ENCODE assay signal across 7 mouse cellular contexts in the genomic region with DNA sequence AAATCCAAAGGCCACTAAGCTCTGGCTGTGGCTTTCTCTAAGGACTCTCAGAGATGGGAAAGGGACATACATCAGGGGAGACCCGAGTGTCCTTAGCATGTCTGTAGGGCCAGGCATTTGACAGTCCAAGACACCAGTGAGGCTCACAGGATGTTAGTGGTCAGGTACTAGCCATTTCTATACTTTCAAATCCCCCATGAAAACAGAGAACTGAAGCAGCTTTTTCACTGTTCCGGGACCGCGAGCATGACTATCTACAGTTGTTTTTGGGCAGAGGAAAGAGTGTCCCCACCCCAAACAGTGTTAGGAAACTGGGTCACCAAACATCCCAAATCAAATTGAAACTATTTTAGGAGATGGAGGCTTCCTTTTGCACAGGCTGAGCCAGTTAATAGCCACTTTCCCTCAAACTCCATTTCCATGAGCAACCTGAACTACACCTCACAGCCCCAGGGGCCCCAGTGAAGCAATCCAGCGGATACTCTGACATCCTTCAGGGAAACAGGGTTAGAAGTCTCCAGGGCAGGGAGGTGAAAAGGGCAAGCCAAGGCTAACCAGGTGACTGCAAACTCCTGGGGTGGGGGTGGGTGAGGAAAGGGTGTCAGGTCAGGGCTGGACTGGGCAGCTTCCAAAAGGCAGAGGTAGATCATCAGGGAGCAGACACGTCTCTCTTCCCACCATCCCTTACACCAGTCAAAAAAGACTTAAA. TPM values are rescaled to one million over a fixed set of nuclear protein-coding genes. Genes with fewer than 3 reads are reported as not detected.
DNase-seq lines count a peak whose midpoint lies in the region; ATAC-seq and TF ChIP-seq lines count a peak whose summit lies in the region.

No protein-coding gene starts in this region.

- TF ChIP-seq EP300 in stomach, postnatal 0 days (optimal IDR thresholded peaks at IDR 0.05), result no peak

- no peaks in the 10 kb centered on the region for H3K9me3 ChIP-seq in forebrain, embryonic 14.5 days (replicated peaks; ENCODE audit: control insufficient read depth, low read length)
- H3K9me3 ChIP-seq in limb, embryonic 15.5 days, result no peaks in the 10 kb centered on the region
- no peaks in the 10 kb centered on the region for H3K9me3 ChIP-seq in stomach, postnatal 0 days (ENCODE audit: control insufficient read depth, low read length)

- TF ChIP-seq POLR2A in spleen, adult 2 months (IDR thresholded peaks at IDR 0.05; ENCODE audit: low read depth, low read length), result no peak

- intact Hi-C loops in left cerebral cortex, postnatal 14 days (cut with DNase I), result no loop called here

- peak overlapping the region; percentile 94 for H3K4me3 ChIP-seq in spleen, adult 2 months (ENCODE audit: extremely low read depth, insufficient read depth, insufficient read length)
- H3K4me3 ChIP-seq in forebrain, embryonic 14.5 days (ENCODE audit: low read depth, low read length), result peak overlapping the region; percentile 88
- H3K4me3 ChIP-seq in limb, embryonic 15.5 days, result peak overlapping the region; percentile 89
- H3K4me3 ChIP-seq in stomach, postnatal 0 days (ENCODE audit: low read depth, low read length), result peak overlapping the region; percentile 92

- peak overlapping the region; percentile 89; the same call in 1 of the 2 replicates for H3K9ac ChIP-seq in forebrain, embryonic 14.5 days (ENCODE audit: low read length)
- H3K9ac ChIP-seq in limb, embryonic 15.5 days, result peak overlapping the region; percentile 71
- no peak overlapping the region for H3K9ac ChIP-seq in stomach, postnatal 0 days (ENCODE audit: low read length)

- no peak for DNase-seq in spleen, adult 2 months (ENCODE audit: low read depth in 1 of 2, low spot score in 2 of 2)
- no peak for DNase-seq in spleen, postnatal 4 days (ENCODE audit: low spot score in 2 of 2)
- DNase-seq in forebrain, embryonic 14.5 days (ENCODE audit: low spot score), result no peak
- DNase-seq in stomach, postnatal 0 days (ENCODE audit: low spot score), result no peak
- no peak for DNase-seq in left cerebral cortex, adult 9 months (ENCODE audit: low spot score in 2 of 2)
- no peak for DNase-seq in left cerebral cortex, postnatal 14 days (ENCODE audit: low spot score in 2 of 2)

- no peaks in the 10 kb centered on the region for H3K27me3 ChIP-seq in spleen, adult 2 months (ENCODE audit: control insufficient read depth, insufficient read depth, low read length)
- H3K27me3 ChIP-seq in forebrain, embryonic 14.5 days (replicated peaks; ENCODE audit: control insufficient read depth, insufficient read depth, low read length), result no peaks in the 10 kb centered on the region
- no peaks in the 10 kb centered on the region for H3K27me3 ChIP-seq in limb, embryonic 15.5 days
- no peaks in the 10 kb centered on the region for H3K27me3 ChIP-seq in stomach, postnatal 0 days (ENCODE audit: control insufficient read depth, insufficient read depth, low read length)

- 29% methylated on average over 6 of the region's 6 CpGs for WGBS in spleen, adult 2 months
- 57% methylated on average over 6 of the region's 6 CpGs for WGBS in forebrain, embryonic 14.5 days
- WGBS in limb, embryonic 15.5 days, result 52% methylated on average over 6 of the region's 6 CpGs
- 57% methylated on average over 6 of the region's 6 CpGs for WGBS in stomach, postnatal 0 days

- no peak for TF ChIP-seq CTCF in spleen, adult 2 months (IDR thresholded peaks at IDR 0.05; ENCODE audit: extremely low read depth, insufficient read depth, insufficient read length, insufficient replicate concordance)
- TF ChIP-seq CTCF in stomach, postnatal 0 days (IDR thresholded peaks at IDR 0.05; ENCODE audit: low read depth), result no peak

- H3K4me1 ChIP-seq in spleen, adult 2 months (ENCODE audit: control insufficient read depth, insufficient read depth, insufficient read length), result peaks cover 12% of the 10 kb centered on the region
- H3K4me1 ChIP-seq in forebrain, embryonic 14.5 days (ENCODE audit: control insufficient read depth, insufficient read depth, low read length), result peaks cover 8% of the 10 kb centered on the region
- H3K4me1 ChIP-seq in limb, embryonic 15.5 days, result peaks cover 13% of the 10 kb centered on the region
- H3K4me1 ChIP-seq in stomach, postnatal 0 days (replicated peaks; ENCODE audit: control insufficient read depth, insufficient read depth), result no peaks in the 10 kb centered on the region; the same call in 1 of the 2 replicates

- ATAC-seq in forebrain, embryonic 14.5 days, result no peak
- ATAC-seq in limb, embryonic 15.5 days (ENCODE audit: insufficient number of reproducible peaks, low FRiP score, low TSS enrichment, low read depth), result no peak
- ATAC-seq in stomach, postnatal 0 days (ENCODE audit: low FRiP score, low TSS enrichment), result no peak

- H3K4me2 ChIP-seq in forebrain, embryonic 14.5 days (ENCODE audit: low read length), result peak overlapping the region; percentile 90
- peak overlapping the region; percentile 91 for H3K4me2 ChIP-seq in limb, embryonic 15.5 days
- H3K4me2 ChIP-seq in stomach, postnatal 0 days (replicated peaks; ENCODE audit: low read depth), result peak overlapping the region; percentile 99

- peak overlapping the region; percentile 60 for H3K27ac ChIP-seq in spleen, adult 2 months (ENCODE audit: insufficient read depth, low read length)
- H3K27ac ChIP-seq in forebrain, embryonic 14.5 days (ENCODE audit: low read depth, low read length), result no peak overlapping the region
- no peak overlapping the region for H3K27ac ChIP-seq in limb, embryonic 15.5 days
- H3K27ac ChIP-seq in stomach, postnatal 0 days (replicated peaks), result no peak overlapping the region

- peaks cover 3% of the 10 kb centered on the region for H3K36me3 ChIP-seq in spleen, adult 2 months (ENCODE audit: control insufficient read depth, insufficient read depth, low read length)
- peaks cover 19% of the 10 kb centered on the region for H3K36me3 ChIP-seq in forebrain, embryonic 14.5 days (ENCODE audit: control insufficient read depth, insufficient read depth, low read length)
- peaks cover 21% of the 10 kb centered on the region for H3K36me3 ChIP-seq in limb, embryonic 15.5 days
- H3K36me3 ChIP-seq in stomach, postnatal 0 days (ENCODE audit: control insufficient read depth, insufficient read depth, low read length), result 0 out of 2 replicates have a peak, but pooled peaks cover 3% of the 10 kb centered on the region

RNA-seq across cellular contexts. Expression of a gene that starts 1.3 kb away (rescaled TPM):
- polyA plus RNA-seq in spleen, adult 2 months (2012; rRNA removed), result 38.7 and 44.4 TPM in 2 replicates
- 35.4 and 37.8 TPM in 2 replicates for polyA plus RNA-seq in forebrain, embryonic 14.5 days (2014; fragmentation: Nextera tagmentation; extraction: Ambion mirVana)
- polyA plus RNA-seq in limb, embryonic 15.5 days (2015; fragmentation: Nextera tagmentation; extraction: Ambion mirVana), result 34.8 and 36.9 TPM in 2 replicates
- 12.7 and 12.9 TPM in 2 replicates for polyA plus RNA-seq in stomach, postnatal 0 days (2015; fragmentation: Nextera tagmentation; extraction: Ambion mirVana)
- total RNA-seq in left cerebral cortex, postnatal 14 days (2021), result 10 to 100 TPM; 23.4 to 28.1 TPM

RNA-seq across cellular contexts. Expression of a gene that starts 14.4 kb away (rescaled TPM):
- 30.6 and 33.4 TPM in 2 replicates for polyA plus RNA-seq in spleen, adult 2 months (2012; rRNA removed)
- 17.7 and 18.8 TPM in 2 replicates for polyA plus RNA-seq in forebrain, embryonic 14.5 days (2014; fragmentation: Nextera tagmentation; extraction: Ambion mirVana)
- 45.6 and 52.8 TPM in 2 replicates for polyA plus RNA-seq in limb, embryonic 15.5 days (2015; fragmentation: Nextera tagmentation; extraction: Ambion mirVana)
- 70.6 and 73.8 TPM in 2 replicates for polyA plus RNA-seq in stomach, postnatal 0 days (2015; fragmentation: Nextera tagmentation; extraction: Ambion mirVana)
- total RNA-seq in left cerebral cortex, postnatal 14 days (2021), result 1 to 10 TPM; 5.9 to 6.8 TPM

RNA-seq across cellular contexts. Expression of a gene that starts 24.5 kb away (rescaled TPM):
- 39.1 and 44.0 TPM in 2 replicates for polyA plus RNA-seq in spleen, adult 2 months (2012; rRNA removed)
- polyA plus RNA-seq in forebrain, embryonic 14.5 days (2014; fragmentation: Nextera tagmentation; extraction: Ambion mirVana), result 11.4 and 12.5 TPM in 2 replicates
- polyA plus RNA-seq in limb, embryonic 15.5 days (2015; fragmentation: Nextera tagmentation; extraction: Ambion mirVana), result 89.3 and 97.9 TPM in 2 replicates
- polyA plus RNA-seq in stomach, postnatal 0 days (2015; fragmentation: Nextera tagmentation; extraction: Ambion mirVana), result 30.4 and 34.0 TPM in 2 replicates
- total RNA-seq in left cerebral cortex, postnatal 14 days (2021), result 10 to 100 TPM; 67.9 to 77.9 TPM

RNA-seq across cellular contexts. Expression of a gene that starts 35.4 kb away (rescaled TPM):
- polyA plus RNA-seq in spleen, adult 2 months (2012; rRNA removed), result not detected in 2 replicates
- 39.4 and 50.4 TPM in 2 replicates for polyA plus RNA-seq in forebrain, embryonic 14.5 days (2014; fragmentation: Nextera tagmentation; extraction: Ambion mirVana)
- polyA plus RNA-seq in limb, embryonic 15.5 days (2015; fragmentation: Nextera tagmentation; extraction: Ambion mirVana), result 36.8 and 48.3 TPM in 2 replicates
- polyA plus RNA-seq in stomach, postnatal 0 days (2015; fragmentation: Nextera tagmentation; extraction: Ambion mirVana), result 17.9 and 22.2 TPM in 2 replicates
- total RNA-seq in left cerebral cortex, postnatal 14 days (2021), result not detected
